Mouse (Mus musculus) hindbrain, postnatal 0 days (tissue): ENCODE data around the gene Zcchc8. TPM values are rescaled to one million over a fixed set of nuclear protein-coding genes. Genes with fewer than 3 reads are reported as not detected.

Experiments used
- ATAC-seq: fragments of 200-750 bp; cut with Nextera tagmentation; 2 replicates; pipeline ENCODE4 v1.8.0; 2017; ENCODE audit warnings: mild to moderate bottlenecking, moderate TSS enrichment, moderate library complexity
- DNase-seq: peaks from one replicate; pipeline ENCODE4 v3.0.0-alpha.2; 2015; ENCODE audit warnings: low spot score
- H3K27ac ChIP-seq: fragments of 300-500 bp; sonication (generic); 2 replicates; pipeline ENCODE4 v1.5.1; 2014; ENCODE audit warnings: mild to moderate bottlenecking
- H3K27me3 ChIP-seq: fragments of 300-500 bp; sonication (generic); 2 replicates; pipeline ENCODE4 v1.6.1; 2014; ENCODE audit warnings: low read length, mixed read lengths; ENCODE audit not compliant: insufficient read depth
- H3K36me3 ChIP-seq: fragments of 300-500 bp; sonication (generic); 2 replicates; pipeline ENCODE4 v1.6.1; 2014; ENCODE audit warnings: low read length, mixed read lengths; ENCODE audit not compliant: insufficient read depth
- H3K4me1 ChIP-seq: fragments of 300-500 bp; sonication (generic); 2 replicates; pipeline ENCODE4 v1.6.1; 2014; ENCODE audit warnings: antibody characterized with exemption, low read length, mixed read lengths; ENCODE audit not compliant: insufficient read depth
- H3K4me2 ChIP-seq: fragments of 300-500 bp; sonication (generic); 2 replicates; pipeline ENCODE4 v1.6.1; 2014; ENCODE audit warnings: low read depth, mild to moderate bottlenecking, low read length, moderate library complexity, mixed read lengths
- H3K4me3 ChIP-seq: fragments of 300-500 bp; sonication (generic); 2 replicates; pipeline ENCODE4 v1.5.1; 2014; ENCODE audit warnings: low read length
- H3K9ac ChIP-seq: fragments of 300-500 bp; sonication (generic); replicated peaks from 2 replicates; pipeline ENCODE4 v1.6.1; 2014; ENCODE audit warnings: mild to moderate bottlenecking, low read length, moderate library complexity, mixed read lengths
- H3K9me3 ChIP-seq: fragments of 300-500 bp; sonication (generic); 2 replicates; pipeline ENCODE4 v1.6.1; 2016; ENCODE audit warnings: low read length, mixed read lengths
- CTCF ChIP-seq: IDR thresholded peaks from 2 replicates; pipeline ENCODE4 v1.5.1; 2016; ENCODE audit warnings: antibody characterized with exemption, control low read depth, low read depth
- WGBS: fragments of 180-500 bp; shearing (Covaris S2); extraction: QIAGEN DNeasy Blood & Tissue Kit; methylation state at CpG from one replicate; pipeline ENCODE4 v1.1.7; 2014; 5-methylcytosine and 5-hydroxymethylcytosine counted together
- polyA plus RNA-seq: library from polyadenylated mRNA; unstranded; fragments of >200 nt; fragmentation: Nextera tagmentation; extraction: Ambion mirVana; gene quantifications from 2 replicates; pipeline ENCODE4 v1.2.1, GENCODE M21; 2015
- total RNA-seq: library from RNA; depleted of rRNA; stranded (reverse); fragments of >200 nt; gene quantifications from 2 replicates; pipeline ENCODE4 v1.2.3, GENCODE M21; 2014; rRNA removed

The Zcchc8 gene
- total and polyA plus RNA-seq, 2 experiments from 2014 or later: 23.9 to 40.0 TPM

DNA sequence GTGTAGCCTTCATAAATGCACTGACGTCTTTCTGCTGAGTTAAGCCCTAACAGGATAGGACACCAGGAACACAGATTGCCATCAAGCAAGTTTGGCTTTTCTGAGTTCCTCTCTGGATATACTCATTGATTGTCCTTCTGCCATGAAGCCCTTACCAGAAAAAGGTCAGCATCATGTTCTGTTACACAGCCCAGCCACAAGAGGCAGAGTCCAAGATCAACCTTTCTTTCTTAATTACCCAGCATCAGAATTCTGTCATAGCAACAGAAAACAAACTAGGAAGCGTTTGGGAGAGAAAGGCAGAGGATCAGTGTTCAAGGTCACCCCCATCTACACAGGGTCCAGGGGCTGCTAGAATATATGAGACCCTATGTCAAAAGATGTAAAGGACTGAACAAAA lies 70.1 kb downstream of the Zcchc8 start:
- peaks cover 20% of the 10 kb centered on the region for H3K36me3 ChIP-seq
- ATAC-seq: no peak
- 53% methylated on average over 2 of the region's 2 CpGs for WGBS
- no peaks in the 10 kb centered on the region for H3K9me3 ChIP-seq
- H3K27me3 ChIP-seq: no peaks in the 10 kb centered on the region
- no peak overlapping the region for H3K27ac ChIP-seq
- no peak overlapping the region for H3K9ac ChIP-seq
- TF ChIP-seq CTCF: peak; percentile 35
- no peaks in the 10 kb centered on the region for H3K4me1 ChIP-seq
- H3K4me3 ChIP-seq: no peak overlapping the region
- no peak overlapping the region for H3K4me2 ChIP-seq
- no peak for DNase-seq

Other genes starting within 250 kb of the Zcchc8 start
- gene Lrrc43, start 231.8 kb downstream of the Zcchc8 start, total RNA-seq: 0.10 TPM in 1 of 2 replicates, not detected in the other
- gene Lrrc43, start 231.8 kb downstream of the Zcchc8 start, polyA plus RNA-seq: 0.88 and 0.98 TPM in 2 replicates
- not detected in 2 replicates for gene Il31, start 231.6 kb downstream of the Zcchc8 start, total RNA-seq
- not detected in 2 replicates for gene Il31, start 231.6 kb downstream of the Zcchc8 start, polyA plus RNA-seq
- 2.5 and 4.5 TPM in 2 replicates for gene B3gnt4, start 210.6 kb downstream of the Zcchc8 start, total RNA-seq
- 0.87 and 1.4 TPM in 2 replicates for gene B3gnt4, start 210.6 kb downstream of the Zcchc8 start, polyA plus RNA-seq
- gene Diablo, start 196.9 kb downstream of the Zcchc8 start, total RNA-seq: 61.3 and 76.7 TPM in 2 replicates
- gene Diablo, start 196.9 kb downstream of the Zcchc8 start, polyA plus RNA-seq: 89.4 and 99.6 TPM in 2 replicates
- gene Gm49027, start 195.6 kb downstream of the Zcchc8 start, total RNA-seq: 0.14 and 0.52 TPM in 2 replicates
- 0.39 and 0.68 TPM in 2 replicates for gene Gm49027, start 195.6 kb downstream of the Zcchc8 start, polyA plus RNA-seq
- gene Vps33a, start 148.1 kb downstream of the Zcchc8 start, total RNA-seq: 46.5 and 55.6 TPM in 2 replicates
- 34.0 and 34.7 TPM in 2 replicates for gene Vps33a, start 148.1 kb downstream of the Zcchc8 start, polyA plus RNA-seq
- 47.3 and 58.0 TPM in 2 replicates for gene Clip1, start 36.5 kb downstream of the Zcchc8 start, total RNA-seq
- gene Clip1, start 36.5 kb downstream of the Zcchc8 start, polyA plus RNA-seq: 68.6 and 71.6 TPM in 2 replicates
- gene Rsrc2, start 28.3 kb upstream of the Zcchc8 start, total RNA-seq: 31.1 and 39.9 TPM in 2 replicates
- gene Rsrc2, start 28.3 kb upstream of the Zcchc8 start, polyA plus RNA-seq: 112 and 136 TPM in 2 replicates
- gene Kntc1, start 28.6 kb upstream of the Zcchc8 start, total RNA-seq: 7.1 and 23.1 TPM in 2 replicates
- gene Kntc1, start 28.6 kb upstream of the Zcchc8 start, polyA plus RNA-seq: 4.1 and 6.9 TPM in 2 replicates
- not detected in 2 replicates for gene Hcar2, start 144.4 kb upstream of the Zcchc8 start, total RNA-seq
- gene Hcar2, start 144.4 kb upstream of the Zcchc8 start, polyA plus RNA-seq: not detected in 2 replicates
- gene Hcar1, start 158.9 kb upstream of the Zcchc8 start, total RNA-seq: 0.83 and 1.4 TPM in 2 replicates
- gene Hcar1, start 158.9 kb upstream of the Zcchc8 start, polyA plus RNA-seq: 0.63 and 0.88 TPM in 2 replicates
- 12.7 and 16.7 TPM in 2 replicates for gene Denr, start 186.1 kb upstream of the Zcchc8 start, total RNA-seq
- 123 and 136 TPM in 2 replicates for gene Denr, start 186.1 kb upstream of the Zcchc8 start, polyA plus RNA-seq
- gene Gm43518, start 206.3 kb upstream of the Zcchc8 start, total RNA-seq: 0.37 TPM in 1 of 2 replicates, not detected in the other
- gene Gm43518, start 206.3 kb upstream of the Zcchc8 start, polyA plus RNA-seq: 2.2 and 3.2 TPM in 2 replicates
- 1.1 and 2.0 TPM in 2 replicates for gene Ccdc62, start 209.6 kb upstream of the Zcchc8 start, total RNA-seq
- gene Ccdc62, start 209.6 kb upstream of the Zcchc8 start, polyA plus RNA-seq: 4.8 and 5.5 TPM in 2 replicates